Mouse (Mus musculus) heart, postnatal 0 days (tissue): Measurements from ENCODE around the gene AC109138.7. TPM values are rescaled to one million over a fixed set of nuclear protein-coding genes. Genes with fewer than 3 reads are reported as not detected.

Experiments
- ATAC-seq: fragments of 200-750 bp; cut with Nextera tagmentation; 2 replicates; pipeline ENCODE4 v1.8.0; 2017; ENCODE audit warnings: low read depth, moderate number of reproducible peaks, moderate library complexity; ENCODE audit not compliant: insufficient read depth
- DNase-seq: peaks from one replicate; pipeline ENCODE4 v3.0.0-alpha.2; 2016; ENCODE audit warnings: low spot score
- H3K27ac ChIP-seq: fragments of 300-500 bp; sonication (generic); 2 replicates; pipeline ENCODE4 v1.5.1; 2014; ENCODE audit warnings: low read depth, mild to moderate bottlenecking
- H3K27me3 ChIP-seq: fragments of 300-500 bp; sonication (generic); 2 replicates; pipeline ENCODE4 v1.6.1; 2014; ENCODE audit warnings: low read length, mixed read lengths; ENCODE audit not compliant: control insufficient read depth, insufficient read depth
- H3K36me3 ChIP-seq: fragments of 300-500 bp; sonication (generic); replicated peaks from 2 replicates; pipeline ENCODE4 v1.6.1; 2014; ENCODE audit warnings: low read length, mixed read lengths; ENCODE audit not compliant: control insufficient read depth, insufficient read depth
- H3K4me1 ChIP-seq: fragments of 300-500 bp; sonication (generic); 2 replicates; pipeline ENCODE4 v1.6.1; 2014; ENCODE audit warnings: antibody characterized with exemption; ENCODE audit not compliant: control insufficient read depth, insufficient read depth
- H3K4me2 ChIP-seq: fragments of 300-500 bp; sonication (generic); 2 replicates; pipeline ENCODE4 v1.6.1; 2014; ENCODE audit warnings: low read depth, mild to moderate bottlenecking, low read length, moderate library complexity
- H3K4me3 ChIP-seq: fragments of 300-500 bp; sonication (generic); 2 replicates; pipeline ENCODE4 v1.5.1; 2014; ENCODE audit warnings: low read depth, low read length
- H3K9ac ChIP-seq: fragments of 300-500 bp; sonication (generic); replicated peaks from 2 replicates; pipeline ENCODE4 v1.6.1; 2014; ENCODE audit warnings: low read depth, low read length, mixed read lengths
- H3K9me3 ChIP-seq: fragments of 300-500 bp; sonication (generic); replicated peaks from 2 replicates; pipeline ENCODE4 v1.6.1; 2016; ENCODE audit warnings: low read length; ENCODE audit not compliant: control insufficient read depth
- CTCF ChIP-seq: IDR thresholded peaks from 2 replicates; pipeline ENCODE4 v1.5.1; 2016; ENCODE audit warnings: antibody characterized with exemption, control low read depth, low read depth
- EP300 ChIP-seq: IDR thresholded peaks from 2 replicates; pipeline ENCODE4 v1.6.1; 2016; ENCODE audit warnings: antibody characterized with exemption, low read depth
- WGBS: fragments of 180-500 bp; shearing (Covaris S2); extraction: QIAGEN DNeasy Blood & Tissue Kit; methylation state at CpG from one replicate; pipeline ENCODE4 v1.1.7; 2014; 5-methylcytosine and 5-hydroxymethylcytosine counted together
- polyA plus RNA-seq: library from polyadenylated mRNA; unstranded; fragments of >200 nt; fragmentation: Nextera tagmentation; extraction: Ambion mirVana; gene quantifications from 2 replicates; pipeline ENCODE4 v1.2.1, GENCODE M21; 2015
- total RNA-seq: library from RNA; depleted of rRNA; stranded (reverse); fragments of >200 nt; gene quantifications from 2 replicates; pipeline ENCODE4 v1.2.3, GENCODE M21; 2014; ENCODE audit warnings: low replicate concordance

AC109138.7 gene
- total and polyA plus RNA-seq, 2 experiments from 2014 or later: not detected

GRCm38 (mm10) chr19:4190831-4191334 lies 23.3 kb upstream of the AC109138.7 start, which contains the start of gene Tbc1d10c:
TSS of gene Tbc1d10c (minus strand) at chr19:4191284.
- 65% methylated on average over 4 of the region's 4 CpGs for WGBS
- peak within 1 kb of the TSS; percentile 86 for H3K4me2 ChIP-seq

GRCm38 (mm10) chr19:4191528-4192250 lies 22.5 kb upstream of the AC109138.7 start, which contains the start of gene Ppp1ca:
TSS of gene Ppp1ca (plus strand) at chr19:4192065.
- peaks cover 27% of the 10 kb centered on the region for H3K4me1 ChIP-seq
- ATAC-seq: peak; percentile 90
- peak within 1 kb of the TSS; percentile 93 for H3K27ac ChIP-seq
- peak; percentile 93 for DNase-seq
- WGBS: 4% methylated on average over 38 of the region's 47 CpGs
- peak within 1 kb of the TSS; percentile 86 for H3K4me2 ChIP-seq
- H3K27me3 ChIP-seq: no peaks in the 10 kb centered on the region
- no peaks in the 10 kb centered on the region for H3K9me3 ChIP-seq
- peak within 1 kb of the TSS; percentile 91 for H3K4me3 ChIP-seq
- TF ChIP-seq EP300: peak; percentile 44; the same call in 1 of the 2 replicates
- peak; percentile 88 for TF ChIP-seq CTCF
- H3K9ac ChIP-seq: peak within 1 kb of the TSS; percentile 92
- peaks cover 36% of the 10 kb centered on the region for H3K36me3 ChIP-seq

More at GRCm38 (mm10) chr19:4190831-4191334, 23.3 kb upstream of the AC109138.7 start, which contains the start of gene Tbc1d10c:
- Histone ChIP-seq H3K9me3 (no peaks in the 10 kb centered on the region), H3K4me1 (peaks cover 34% of the 10 kb centered on the region), H3K4me3 (peak within 1 kb of the TSS; percentile 91), H3K27ac (peak within 1 kb of the TSS; percentile 93), H3K9ac (peak within 1 kb of the TSS; percentile 92), H3K27me3 (no peaks in the 10 kb centered on the region), H3K36me3 (peaks cover 28% of the 10 kb centered on the region)
- no peak for DNase-seq
- TF ChIP-seq CTCF (no peak), EP300 (no peak)
- no peak for ATAC-seq

GRCm38 (mm10) chr19:4192251-4192985 lies 21.7 kb upstream of the AC109138.7 start:
- H3K36me3 ChIP-seq: peaks cover 44% of the 10 kb centered on the region
- peak overlapping the region; percentile 86 for H3K4me2 ChIP-seq
- peak overlapping the region; percentile 92 for H3K9ac ChIP-seq
- no peak for DNase-seq
- H3K9me3 ChIP-seq: no peaks in the 10 kb centered on the region
- peak; percentile 45 for ATAC-seq
- H3K27me3 ChIP-seq: no peaks in the 10 kb centered on the region
- peak overlapping the region; percentile 93 for H3K27ac ChIP-seq
- no peak for TF ChIP-seq CTCF
- TF ChIP-seq EP300: no peak
- peaks cover 20% of the 10 kb centered on the region for H3K4me1 ChIP-seq
- WGBS: under 1% methylated on average over 37 of the region's 52 CpGs
- peak overlapping the region; percentile 91 for H3K4me3 ChIP-seq

- Histone ChIP-seq H3K36me3 (peaks cover 47% of the 10 kb centered on the region), H3K27ac (peak overlapping the region; percentile 93)
- 49% methylated on average over 6 of the region's 6 CpGs for WGBS
These were observed 21.0 kb upstream of the AC109138.7 start for GRCm38 (mm10) chr19:4193129-4193528.

GRCm38 (mm10) chr19:4194021-4194724 lies 20.0 kb upstream of the AC109138.7 start:
- Histone ChIP-seq H3K9ac (no peak overlapping the region), H3K27me3 (no peaks in the 10 kb centered on the region), H3K4me1 (peaks cover 15% of the 10 kb centered on the region), H3K9me3 (no peaks in the 10 kb centered on the region), H3K36me3 (peaks cover 53% of the 10 kb centered on the region), H3K4me3 (no peak overlapping the region), H3K4me2 (no peak overlapping the region), H3K27ac (no peak overlapping the region)
- ATAC-seq (no peak), DNase-seq (no peak)
- TF ChIP-seq EP300 (no peak), CTCF (no peak)
- WGBS: 74% methylated on average over 8 of the region's 8 CpGs

More at GRCm38 (mm10) chr19:4193129-4193528, 21.0 kb upstream of the AC109138.7 start:
- no peaks in the 10 kb centered on the region for H3K9me3 ChIP-seq
- H3K4me2 ChIP-seq: peak overlapping the region; percentile 86
- no peaks in the 10 kb centered on the region for H3K27me3 ChIP-seq
- peaks cover 15% of the 10 kb centered on the region for H3K4me1 ChIP-seq
- H3K9ac ChIP-seq: peak overlapping the region; percentile 92
- TF ChIP-seq EP300: no peak
- no peak for TF ChIP-seq CTCF
- no peak for DNase-seq
- H3K4me3 ChIP-seq: peak overlapping the region; percentile 91
- ATAC-seq: no peak
